Mouse (Mus musculus): ENCODE results near the gene Ndufv1.
"Not testable (repeated sequence)": the region's sequence is repeated elsewhere in the genome, so short reads cannot be mapped to it uniquely, and the experiment has no call there.

Ndufv1 gene

DNA sequence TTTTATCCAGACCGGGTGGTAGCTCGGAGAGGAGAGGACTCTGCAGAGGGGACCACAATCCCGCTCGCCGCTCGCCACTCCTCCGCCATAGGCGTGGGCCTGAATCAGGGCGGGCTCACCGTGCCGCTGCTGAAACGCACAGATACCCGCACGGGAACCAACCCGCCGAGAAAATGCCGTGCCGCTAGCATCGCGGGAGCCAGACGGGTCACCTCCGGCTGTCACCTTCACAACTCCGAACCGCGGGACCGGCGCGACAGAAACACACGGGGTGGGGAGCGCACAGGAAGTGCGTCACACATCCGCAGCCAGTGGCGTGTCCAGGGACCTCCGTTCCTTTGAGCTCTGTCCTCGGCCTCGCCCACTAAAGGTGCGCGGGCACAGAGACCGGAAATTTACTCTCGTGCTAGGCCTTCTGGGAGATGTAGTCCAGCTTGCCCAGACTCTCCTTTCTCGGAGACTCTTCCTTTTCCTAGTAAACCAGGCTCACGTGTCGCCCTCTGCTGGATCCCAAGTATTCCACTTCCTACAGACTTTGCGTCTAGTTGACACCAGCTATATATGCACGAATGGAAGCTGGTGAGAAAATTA lies at the start of gene Ndufv1:
TSS of gene Ndufv1 (minus strand) at position 375 of the 591 bp plus-strand sequence.
- DNase-seq: peak; percentile 97

DNA sequence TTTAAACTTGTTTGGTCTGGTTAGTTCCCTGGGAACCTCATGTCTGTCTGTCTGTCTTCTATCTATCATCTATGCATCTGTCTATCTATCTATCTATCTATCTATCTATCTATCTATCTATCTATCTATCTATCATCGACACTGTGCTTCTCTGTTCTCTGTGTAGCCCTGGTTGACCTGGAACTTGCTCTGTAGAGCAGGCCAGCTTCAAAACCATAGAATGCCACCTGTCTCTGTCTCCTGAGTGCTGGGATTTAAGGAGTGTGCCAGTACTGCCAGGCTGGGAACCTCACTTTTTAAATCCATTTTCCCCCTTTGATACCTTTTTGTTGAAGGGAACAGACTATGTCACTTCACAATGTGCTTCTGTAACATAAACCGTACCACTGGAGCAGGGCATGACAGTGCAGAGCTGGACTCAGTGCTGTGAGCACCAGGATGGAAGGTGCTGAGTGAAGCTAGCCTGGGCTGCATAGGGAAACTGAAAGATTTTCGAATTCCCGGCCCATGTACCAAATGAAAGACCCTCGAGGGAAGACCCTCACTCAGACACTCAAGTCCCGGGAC lies 48.4 kb upstream of the Ndufv1 start:
- DNase-seq: no peak

DNA sequence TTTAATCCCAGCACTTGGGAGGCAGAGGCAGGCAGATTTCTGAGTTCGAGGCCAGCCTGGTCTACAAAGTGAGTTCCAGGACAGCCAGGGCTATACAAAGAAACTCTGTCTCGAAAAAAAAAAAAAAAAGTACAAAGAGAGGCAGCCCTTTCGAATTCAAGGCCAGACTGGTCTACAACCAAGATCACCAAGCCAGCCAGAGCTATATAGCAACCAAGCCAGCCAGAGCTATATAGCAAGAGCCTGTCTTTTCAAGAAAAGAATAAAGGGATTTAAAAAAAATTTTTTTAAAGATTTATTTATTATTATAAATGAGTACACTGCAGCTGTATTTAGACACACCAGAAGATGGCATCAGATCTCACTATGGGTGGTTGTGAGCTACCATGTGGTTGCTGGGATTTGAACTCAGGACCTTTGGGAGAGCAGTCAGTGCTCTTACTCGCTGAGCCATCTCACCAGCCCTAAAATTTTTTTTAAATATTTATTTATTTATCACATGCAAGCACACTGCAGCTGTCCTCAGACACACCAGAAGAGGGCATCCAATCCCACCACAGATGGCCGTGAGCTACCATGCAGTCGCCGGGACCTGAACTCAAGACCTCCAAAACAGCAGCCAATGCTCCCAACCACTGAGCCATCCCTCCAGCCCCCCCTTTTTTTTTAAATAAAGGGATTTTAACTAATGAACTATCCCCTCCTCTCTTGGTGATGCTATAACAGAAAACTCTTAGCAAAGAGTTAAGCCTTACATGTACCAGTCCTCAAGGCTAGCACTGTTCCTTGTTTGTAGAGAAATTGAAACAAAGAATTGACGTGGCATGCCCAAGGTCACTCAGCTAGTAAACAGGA lies 47.7 kb upstream of the Ndufv1 start:
- DNase-seq: not testable (repeated sequence)

DNA sequence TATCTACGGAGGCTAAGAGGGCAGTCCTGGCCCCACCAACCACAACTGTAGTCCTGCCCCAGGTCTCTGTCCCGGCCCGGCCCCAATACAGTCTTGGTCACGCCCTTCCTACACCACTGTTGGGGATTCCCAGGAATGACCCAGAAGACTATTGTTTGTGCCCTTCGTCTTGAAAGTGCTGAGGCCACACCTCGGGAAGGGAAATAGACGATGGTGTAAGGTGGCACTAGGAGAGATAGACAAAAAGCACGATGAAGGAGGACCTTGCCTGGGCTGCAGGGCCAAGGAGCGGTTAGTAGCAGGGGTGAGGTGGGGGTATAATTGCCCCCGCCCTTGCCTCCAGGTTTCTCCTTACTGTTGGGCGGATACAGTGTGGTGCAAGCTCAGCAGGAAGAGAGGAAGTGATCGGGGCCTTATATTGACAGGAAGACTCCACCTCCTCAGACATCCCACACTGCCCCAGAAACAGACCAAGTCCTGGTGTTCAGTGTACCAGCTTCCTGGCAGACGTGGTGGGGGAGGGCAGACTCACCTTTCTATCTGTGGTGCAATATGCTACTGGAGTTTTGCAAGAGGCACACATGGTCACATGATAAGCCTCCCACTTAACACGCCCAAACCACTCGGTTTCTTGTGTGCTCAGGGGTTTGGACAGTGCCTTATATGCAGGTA lies 46.6 kb upstream of the Ndufv1 start, which contains the start of gene Gstp3:
TSS of gene Gstp3 (minus strand) at position 501 of the 672 bp plus-strand sequence.
- DNase-seq: no peak

DNA sequence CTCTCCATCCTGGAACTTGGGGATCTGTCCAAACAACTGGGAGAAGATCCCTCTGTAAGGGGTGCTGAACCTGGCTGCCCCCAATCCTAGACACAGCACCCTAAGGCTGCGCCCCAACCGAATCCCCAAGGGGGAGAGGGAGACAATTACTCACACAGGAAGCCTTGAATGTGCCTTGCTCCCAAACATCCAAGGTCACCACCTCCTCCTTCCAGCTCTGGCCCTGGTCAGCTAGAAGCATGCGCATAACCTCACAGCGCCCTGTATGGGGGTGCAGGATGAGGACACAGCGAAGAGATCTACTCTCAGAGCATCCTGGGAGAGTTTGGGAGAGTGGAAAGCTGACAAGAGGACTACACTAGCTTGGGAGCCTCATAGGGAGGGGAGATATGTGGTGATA lies 46.0 kb upstream of the Ndufv1 start:
- no peak for DNase-seq

DNA sequence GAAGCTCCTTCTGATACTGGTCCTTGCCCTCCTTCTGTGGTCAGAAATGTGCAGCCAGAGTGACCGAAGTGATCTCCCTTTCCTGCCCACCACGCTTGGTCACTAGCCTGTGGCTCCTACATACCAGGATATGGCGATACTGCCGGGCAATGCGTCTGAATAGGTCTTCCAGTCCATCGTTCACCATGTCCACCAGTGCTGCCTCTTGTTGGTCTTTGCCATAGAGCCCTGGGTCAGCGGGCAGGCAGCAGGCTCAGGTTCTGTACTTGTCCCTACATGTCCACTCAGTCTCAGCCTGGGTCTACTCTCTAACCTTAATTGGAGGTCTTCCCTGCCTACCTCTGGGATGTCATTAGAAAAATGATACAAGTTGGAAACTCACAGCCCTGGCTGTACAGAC lies 45.4 kb upstream of the Ndufv1 start:
- no peak for DNase-seq

DNA sequence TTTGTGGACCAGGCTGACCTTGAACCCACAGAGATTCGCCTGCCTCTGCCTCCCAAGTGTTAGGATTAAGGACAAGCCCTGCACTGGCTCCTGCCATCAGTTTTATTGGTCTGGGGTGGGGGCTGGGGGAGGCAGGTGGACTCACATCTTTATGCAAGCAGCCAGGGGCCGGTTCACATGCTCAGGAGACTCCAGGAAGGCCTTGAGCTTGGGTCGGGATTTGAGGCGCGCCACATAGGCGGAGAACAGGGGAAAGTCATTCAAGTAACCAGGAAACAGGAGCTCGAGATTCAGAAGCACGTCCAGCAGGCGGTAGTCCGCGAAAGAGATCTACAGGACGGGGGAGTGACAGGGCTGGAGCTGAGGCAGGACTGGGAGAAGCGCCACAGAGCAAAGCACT lies 44.8 kb upstream of the Ndufv1 start:
- no peak for DNase-seq

DNA sequence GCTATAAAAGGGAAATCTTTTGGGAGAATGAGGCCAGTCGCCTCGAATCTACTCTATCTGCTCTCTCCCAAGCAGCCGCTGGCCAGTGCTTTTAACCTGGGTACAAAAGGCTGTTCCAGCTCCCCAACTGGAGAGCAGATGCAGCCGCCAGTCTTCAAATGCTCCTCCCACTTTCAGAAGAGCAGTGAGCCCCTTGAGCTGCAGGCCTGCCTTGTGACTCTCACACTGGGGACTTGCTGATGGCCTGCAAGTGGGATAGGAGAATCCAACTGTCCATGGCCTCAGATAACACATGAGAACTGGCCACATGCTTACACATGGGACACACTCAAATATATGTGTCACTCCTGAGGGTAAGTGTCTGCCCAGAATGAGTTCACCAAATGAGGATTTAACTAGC lies 44.1 kb upstream of the Ndufv1 start:
- DNase-seq: no peak

DNA sequence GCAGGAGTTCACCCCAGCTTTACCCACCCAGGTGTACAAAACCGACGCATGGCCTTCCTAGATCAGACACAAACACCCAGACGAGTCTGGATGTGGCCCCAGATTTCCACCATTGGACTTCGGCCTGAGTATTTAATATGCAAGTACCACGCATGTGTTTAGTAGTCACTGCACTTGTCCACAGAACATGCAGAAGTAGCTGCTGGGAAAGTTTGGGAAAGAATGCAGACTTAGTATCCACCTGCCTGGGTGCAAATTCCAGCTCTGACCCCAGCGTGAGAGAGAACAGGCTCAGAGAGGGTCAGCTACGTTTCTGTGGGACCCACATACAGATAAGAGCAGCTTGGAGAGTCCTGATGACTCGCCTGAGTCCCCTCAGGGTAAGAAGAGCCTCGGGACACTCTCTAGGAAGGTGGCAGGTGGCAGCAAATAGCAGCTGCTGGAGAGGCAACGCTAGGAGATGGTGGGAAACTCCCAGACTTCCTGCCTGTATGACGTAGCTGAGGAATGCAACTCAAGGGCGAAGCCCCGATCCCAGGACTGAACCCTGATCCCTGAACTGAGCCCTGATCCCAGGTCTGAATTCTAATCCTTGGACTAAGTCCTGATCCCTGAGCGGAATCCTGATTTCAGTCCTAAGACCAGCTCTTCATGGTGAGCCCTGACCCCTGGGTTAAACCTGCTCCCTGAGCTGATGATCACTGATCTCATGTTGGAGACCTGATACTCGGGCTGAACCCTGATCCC lies 43.5 kb upstream of the Ndufv1 start:
- DNase-seq: peak; percentile 53

DNA sequence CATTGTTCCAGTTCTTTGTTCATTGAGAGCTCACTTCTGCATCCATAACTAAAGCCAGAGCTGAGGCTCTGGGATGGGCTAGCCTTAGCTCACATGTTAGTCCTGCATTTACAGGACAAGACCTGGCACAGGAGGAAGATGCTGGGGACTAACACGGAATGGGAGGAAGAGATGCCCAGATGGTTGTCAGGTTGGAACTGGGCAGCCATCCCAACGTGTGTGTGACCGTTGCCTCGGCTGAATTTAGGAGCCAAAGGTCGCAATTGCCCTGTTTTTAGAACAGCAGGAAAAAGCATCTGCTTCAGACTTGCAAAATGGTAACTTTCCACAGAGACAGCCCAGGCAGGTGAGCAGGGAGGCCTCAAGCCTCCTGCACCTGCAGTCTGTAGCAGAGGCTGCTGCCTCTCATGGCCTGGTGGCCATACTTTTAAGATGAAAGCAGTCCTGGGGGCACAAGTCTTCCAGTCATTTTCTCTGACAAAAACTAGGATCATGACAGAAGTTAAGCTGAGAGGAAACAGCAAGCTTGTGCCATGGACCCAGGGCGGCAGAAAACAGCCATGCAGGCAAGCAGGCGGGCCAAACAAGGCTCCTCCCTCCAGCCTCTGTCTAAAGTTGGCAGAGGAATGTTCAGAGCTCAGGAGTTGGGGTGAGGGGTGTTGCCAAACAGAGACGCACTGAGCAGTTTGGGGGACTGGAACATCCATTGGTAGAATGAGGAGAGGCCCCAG lies 42.8 kb upstream of the Ndufv1 start:
- peak; percentile 68 for DNase-seq

DNA sequence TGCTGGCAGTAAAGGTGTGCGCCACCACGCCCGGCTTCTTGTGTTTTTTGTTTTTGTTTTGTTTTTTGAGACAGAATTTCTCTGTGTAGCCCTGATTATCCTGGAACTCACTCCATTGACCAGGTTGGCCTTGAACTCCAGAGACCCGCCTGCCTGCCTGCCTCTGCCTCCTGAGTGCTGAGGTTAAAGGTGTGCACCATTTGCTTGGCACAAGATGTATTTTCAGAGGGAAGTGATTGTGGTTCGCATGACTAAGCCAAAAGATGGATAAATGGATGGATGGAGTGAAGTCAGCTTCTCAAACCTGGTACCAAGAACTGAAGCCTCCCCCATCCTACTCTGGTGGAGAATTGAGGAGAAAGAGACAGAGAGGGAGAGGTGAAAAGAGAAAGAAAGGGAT lies 42.0 kb upstream of the Ndufv1 start:
- DNase-seq: no peak

DNA sequence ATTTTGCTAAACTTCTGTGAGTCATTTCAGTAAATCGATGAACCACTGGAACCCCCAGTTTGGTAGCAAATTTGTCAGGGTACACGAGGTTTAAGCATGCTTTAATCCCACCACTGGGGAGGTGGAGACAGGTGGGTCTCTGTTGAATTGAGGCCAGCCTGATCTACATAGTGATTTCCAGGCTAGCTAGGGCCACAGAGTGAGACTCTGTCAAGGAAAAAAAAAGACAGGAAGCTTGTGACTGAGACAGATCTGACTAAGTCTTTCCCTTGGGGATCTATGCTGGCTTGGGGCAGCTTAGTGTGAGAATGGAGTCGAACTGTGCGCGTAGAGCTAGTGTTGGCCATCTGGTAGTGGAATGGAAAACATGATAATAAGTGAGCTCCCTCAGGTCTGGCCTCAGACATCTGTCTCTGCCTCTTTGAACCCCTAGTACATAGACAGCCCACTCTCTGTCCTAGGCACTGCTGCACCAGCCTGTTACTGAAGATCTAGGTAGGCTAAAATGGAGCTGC lies 40.0 kb upstream of the Ndufv1 start:
- DNase-seq: no peak

DNA sequence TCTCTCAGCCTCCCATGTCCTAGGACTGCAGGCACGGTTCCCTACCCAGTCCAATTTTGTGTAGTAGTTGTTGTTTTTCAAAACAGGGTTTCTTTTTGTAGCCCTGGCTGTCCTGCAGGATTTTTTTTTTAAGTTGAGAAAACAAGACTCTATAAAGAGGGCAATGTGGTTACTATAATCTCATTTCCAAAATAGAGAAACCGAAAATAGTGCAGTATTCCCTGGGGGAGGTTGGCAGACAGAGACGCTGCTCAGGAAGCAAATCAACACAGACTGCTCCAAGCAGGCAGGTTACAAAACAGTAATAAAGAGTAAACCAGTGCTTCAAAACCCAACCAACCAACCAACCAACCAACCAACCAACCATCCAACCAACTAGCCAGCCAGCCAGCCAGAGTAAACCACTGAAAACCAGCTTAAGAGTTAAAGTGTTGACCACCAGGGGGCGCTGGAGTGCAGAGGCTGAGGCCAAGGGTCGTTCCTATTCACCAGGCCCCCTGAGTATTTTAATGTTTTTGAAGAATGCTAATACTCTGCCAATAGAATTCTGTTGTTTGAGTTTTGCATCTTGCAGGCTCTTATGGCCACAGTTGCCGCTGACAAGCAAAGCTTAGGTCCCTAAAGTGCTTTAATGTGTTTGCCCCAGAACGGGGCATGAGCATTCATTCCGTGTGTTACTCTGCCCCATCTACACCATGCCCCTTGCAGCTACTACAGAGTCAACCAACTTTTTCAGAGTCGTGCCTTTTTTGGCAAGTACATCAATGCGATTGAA lies 39.3 kb upstream of the Ndufv1 start:
- peak; percentile 79 for DNase-seq

DNA sequence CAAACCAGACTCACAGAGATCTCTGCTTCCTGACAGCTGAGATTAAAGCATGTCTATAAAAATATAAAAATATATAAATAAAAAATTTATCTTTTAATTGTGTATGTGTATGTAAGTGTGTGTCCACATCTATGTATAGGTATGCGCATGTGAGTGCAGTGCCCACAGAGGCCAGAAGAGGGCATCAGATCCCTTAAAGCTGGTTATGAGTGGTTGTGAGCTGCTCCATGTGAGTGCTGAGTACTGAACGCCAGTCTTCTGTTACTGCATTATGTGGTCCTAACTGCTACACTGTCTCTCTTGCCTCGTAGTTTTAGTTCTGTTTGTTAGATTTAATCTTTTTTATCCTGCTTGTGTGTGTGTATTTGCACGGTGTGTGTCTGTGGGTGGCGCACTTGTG lies 38.4 kb upstream of the Ndufv1 start:
- DNase-seq: no peak

DNA sequence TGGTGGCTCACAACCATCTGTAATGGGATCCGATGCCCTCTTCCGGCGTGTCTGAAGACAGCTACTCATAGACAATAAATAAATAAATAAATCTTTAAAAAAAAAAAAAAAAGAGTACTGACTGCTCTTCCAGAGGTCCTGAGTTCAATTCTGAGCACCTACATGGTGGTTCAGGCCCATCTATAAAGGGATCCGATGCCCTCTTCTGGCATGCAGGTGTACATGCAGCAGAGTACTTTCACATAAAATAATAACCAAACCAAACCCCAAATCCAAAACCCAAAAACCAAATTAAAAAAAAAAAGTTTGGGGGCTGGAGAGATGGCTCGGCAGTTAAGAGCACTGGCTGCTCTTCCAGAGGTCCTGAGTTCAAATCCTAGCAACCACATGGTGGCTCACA lies 36.5 kb upstream of the Ndufv1 start:
- DNase-seq: not testable (repeated sequence)

DNA sequence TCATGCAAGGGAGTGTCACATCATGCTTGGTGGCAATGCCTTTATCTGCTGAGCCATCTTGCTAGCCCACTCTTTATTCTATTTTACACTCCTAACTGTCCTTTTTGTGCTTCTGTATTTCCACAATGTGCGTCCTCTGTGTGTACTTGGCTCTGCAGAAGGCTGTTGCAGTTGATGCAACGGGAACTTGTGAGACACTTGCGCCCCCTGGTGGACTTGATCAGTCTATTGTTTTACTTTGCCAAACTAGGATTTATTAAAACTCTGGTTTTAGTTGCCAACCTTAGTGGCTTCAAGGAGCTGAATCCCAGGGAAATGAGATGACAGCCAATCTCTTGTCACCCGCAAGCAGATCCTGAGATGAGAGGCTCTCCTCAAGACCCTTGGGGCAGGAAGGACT lies 35.3 kb upstream of the Ndufv1 start:
- peak; percentile 83 for DNase-seq

DNA sequence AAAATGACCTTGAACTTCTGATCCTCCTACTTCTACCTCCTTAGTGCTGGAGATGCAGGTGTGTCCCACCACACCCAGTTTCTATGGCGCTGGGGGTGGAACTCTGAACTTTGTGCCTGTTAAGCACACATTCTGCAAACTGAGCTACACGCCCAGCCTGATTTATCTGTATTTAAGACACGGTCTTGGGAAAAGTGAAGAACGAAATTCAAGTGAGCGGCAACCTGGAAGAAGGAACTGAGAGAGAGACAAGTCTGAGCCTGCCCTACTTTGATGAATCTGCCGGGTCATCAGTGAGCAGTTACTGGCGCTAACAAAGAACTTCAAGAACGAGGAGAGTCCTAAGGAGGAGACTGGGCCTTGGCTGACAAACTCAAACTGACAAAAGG lies 34.3 kb upstream of the Ndufv1 start:
- DNase-seq: no peak

DNA sequence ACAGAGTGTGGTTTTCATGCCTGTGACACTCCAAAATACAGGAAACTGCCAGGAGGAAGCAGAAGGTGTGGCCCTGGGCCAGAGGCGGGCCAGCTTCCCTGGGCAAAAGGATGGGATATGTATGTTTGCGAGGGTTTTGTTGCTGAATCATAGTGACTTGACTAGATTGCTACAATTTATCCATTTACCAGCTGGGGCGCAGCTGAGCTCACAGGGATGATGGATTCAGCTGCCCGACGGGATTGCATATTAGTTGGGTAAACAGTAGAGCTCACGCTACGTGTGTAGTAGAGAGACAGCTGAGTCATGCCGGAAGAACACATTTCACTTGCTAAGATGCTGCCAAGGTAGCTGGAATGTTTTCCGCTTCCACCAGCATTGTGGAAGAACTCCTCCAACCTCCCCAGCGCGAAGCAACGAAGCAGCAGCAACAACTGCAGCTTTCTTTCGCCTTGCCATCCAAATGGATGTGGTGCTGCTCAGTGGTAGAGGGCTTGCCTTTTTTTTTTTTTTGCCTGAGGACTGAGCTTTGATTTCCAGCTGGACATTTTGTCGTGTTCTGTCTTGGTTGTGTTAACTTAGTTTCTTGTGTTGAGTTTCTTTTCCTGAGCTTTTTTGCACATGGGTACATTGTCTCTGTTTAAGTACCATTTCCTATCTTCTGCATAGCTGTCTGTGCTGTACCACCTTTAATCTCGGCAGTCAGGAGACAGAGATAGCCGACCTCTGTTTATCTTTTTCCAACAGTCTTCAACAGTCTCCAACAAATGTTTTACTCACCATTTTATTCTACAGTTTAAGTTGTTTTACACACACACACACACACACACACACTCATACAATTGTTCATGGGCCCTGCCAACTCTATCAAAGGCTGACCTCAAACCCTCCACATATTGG lies 33.6 kb upstream of the Ndufv1 start, which contains the start of gene Gstp2:
TSS of gene Gstp2 (minus strand) at position 58 of the 900 bp plus-strand sequence.
- peak; percentile 84 for DNase-seq

DNA sequence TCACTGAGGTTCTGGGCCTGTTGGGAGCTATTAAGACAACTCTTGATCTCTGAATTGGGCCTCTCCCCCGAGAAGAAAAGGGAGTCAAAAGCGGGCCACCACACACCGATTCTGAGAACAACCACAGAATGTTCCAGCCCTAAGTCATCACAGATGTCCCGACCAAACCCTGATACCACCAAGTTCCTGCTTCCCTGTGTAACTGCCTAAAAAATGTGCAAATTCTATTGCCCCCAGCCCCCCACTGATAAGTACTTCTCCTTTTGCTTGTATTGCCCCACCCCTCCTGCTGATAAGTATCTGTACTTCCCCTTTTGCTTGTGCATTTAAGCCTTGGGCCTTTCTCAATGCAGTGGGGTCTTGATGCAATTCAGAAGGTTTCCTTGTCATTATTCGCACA lies 31.5 kb upstream of the Ndufv1 start:
- DNase-seq: not testable (repeated sequence)

DNA sequence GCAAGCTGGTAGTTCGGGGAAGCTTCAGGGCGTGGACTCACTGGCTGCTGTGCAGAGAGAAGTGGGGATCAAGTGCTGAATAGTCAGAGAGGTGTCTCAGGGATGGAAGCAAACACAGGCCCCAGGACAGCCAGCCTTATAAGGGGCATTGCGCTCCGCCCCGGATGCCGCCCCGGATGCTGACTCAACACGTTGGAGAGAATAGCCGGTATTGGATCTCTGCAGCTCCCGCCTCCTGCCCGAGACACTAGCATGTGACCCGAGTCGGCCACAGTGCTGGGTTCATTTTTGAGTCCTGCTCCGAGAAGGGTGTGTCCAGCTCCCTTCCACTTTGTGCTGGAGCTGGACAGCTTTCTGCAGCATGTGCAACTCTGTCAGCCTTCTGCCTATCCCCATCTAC lies 29.5 kb upstream of the Ndufv1 start:
- no peak for DNase-seq

Data from kidney, adult 18-20 months (tissue).